Mouse (Mus musculus) lung, postnatal 10 days (tissue): ENCODE measurements around the gene Pld4.
"Not testable (repeated sequence)": the region's sequence is repeated elsewhere in the genome, so short reads cannot be mapped to it uniquely, and the experiment has no call there.

Experiments used
- DNase-seq: peaks from one replicate; pipeline ENCODE4 v3.0.0; 2021

Gene Pld4

DNA sequence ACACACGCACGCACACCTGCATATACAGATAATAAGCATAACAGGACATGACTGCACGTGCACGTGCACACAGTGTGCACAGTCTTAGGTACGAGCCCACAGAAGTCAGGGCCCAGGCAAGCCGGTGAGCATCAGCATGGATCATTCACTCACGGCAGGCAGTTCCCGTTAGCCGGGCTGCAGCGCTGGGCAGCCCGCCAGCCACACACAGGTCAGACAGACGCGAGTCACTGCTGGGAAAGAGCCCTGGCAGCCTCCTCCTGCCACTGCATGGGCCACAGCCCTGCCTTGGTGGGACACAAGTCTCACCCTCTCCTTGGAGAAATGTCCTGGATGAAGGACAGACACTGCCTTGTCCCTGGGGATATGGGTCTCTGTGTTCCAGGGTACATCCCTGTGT lies 43.6 kb downstream of the Pld4 start:
- DNase-seq, result no peak

DNA sequence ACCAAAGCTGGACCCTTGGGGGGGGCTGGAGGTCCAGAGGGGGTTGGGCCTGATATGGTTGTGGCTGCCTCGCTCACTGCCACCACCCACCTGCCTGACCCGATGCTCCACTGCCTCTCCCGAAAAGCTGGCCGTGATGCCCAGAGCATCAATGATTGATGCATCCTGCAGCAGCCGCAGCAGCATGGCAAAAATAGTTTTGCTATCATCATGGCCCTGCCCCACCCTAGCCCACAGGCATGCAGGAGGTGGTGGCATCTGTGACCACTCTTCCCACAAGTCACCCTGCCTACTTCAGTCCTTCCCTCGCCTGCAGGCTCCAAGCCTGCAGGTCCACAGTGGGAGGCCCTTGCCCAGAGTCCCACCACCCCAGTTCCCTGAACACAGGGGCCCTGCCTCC lies 45.6 kb downstream of the Pld4 start:
- no peak for DNase-seq

- no peak for DNase-seq
Observed at GRCm38 (mm10) chr12:112807796-112808195, 47.3 kb downstream of the Pld4 start.

GRCm38 (mm10) chr12:112808212-112808586 lies 47.7 kb downstream of the Pld4 start:
- no peak for DNase-seq

DNA sequence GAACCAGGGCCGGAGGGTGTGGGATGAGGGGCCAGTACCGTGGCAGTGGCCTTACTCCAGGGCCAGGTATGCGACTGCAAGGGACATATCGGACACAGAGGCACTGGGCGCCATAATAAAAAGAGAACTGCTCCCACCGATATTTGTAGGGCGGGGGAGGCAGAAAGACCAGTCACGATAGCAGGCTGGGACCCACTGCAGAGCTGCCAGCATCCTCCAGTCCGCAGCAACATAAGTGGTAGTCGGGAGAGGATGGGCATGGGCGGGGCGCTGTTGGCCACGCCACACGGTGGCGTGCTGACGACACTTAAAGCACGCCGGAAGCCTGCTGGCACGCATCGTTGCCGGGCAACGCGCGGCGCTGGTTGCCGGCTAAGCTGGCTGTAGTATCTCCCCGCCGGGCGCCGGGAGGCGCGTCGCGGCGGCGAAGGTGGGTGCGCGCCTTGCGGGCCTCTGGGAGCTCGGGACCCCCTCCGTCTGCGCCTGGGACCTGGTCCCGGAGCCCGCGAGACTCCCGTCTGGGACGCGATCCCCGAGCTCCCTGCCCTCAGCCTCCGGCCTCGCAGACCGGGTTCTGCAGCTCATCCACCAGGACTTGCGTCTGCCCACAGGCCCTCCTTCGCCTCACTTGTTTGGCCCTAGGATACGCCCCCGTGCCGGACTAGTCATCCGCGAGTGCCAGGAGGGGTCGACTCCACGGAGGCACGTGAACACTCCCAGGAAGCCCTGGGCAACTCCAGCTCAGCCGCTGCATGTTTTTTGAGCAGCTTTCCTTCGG lies 48.3 kb downstream of the Pld4 start, which contains the start of gene Clba1:
Gene Clba1 (plus strand): TSS at position 351 of the 778 bp plus-strand sequence.
- DNase-seq, result peak; percentile 95

DNA sequence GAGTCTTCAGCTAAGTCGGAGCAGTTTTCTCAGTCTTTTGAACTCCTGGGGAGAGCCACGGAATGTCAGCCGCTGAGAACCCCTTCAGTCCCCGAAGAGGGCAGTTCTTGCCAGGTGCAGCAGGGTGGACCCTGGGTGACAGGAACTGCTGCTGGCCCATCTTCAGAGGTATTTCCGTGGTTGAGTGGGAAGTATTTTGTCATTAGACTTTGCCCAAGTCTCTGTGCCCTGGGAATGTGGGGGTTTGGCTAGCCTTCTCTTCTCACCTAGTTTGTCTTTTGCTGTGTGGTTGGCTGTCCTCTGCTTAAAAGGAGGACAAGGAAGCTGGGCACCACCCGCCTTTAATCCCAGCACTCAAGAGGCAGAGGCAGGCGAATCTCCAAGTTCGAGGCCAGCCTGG lies 49.2 kb downstream of the Pld4 start:
- no peak for DNase-seq

DNA sequence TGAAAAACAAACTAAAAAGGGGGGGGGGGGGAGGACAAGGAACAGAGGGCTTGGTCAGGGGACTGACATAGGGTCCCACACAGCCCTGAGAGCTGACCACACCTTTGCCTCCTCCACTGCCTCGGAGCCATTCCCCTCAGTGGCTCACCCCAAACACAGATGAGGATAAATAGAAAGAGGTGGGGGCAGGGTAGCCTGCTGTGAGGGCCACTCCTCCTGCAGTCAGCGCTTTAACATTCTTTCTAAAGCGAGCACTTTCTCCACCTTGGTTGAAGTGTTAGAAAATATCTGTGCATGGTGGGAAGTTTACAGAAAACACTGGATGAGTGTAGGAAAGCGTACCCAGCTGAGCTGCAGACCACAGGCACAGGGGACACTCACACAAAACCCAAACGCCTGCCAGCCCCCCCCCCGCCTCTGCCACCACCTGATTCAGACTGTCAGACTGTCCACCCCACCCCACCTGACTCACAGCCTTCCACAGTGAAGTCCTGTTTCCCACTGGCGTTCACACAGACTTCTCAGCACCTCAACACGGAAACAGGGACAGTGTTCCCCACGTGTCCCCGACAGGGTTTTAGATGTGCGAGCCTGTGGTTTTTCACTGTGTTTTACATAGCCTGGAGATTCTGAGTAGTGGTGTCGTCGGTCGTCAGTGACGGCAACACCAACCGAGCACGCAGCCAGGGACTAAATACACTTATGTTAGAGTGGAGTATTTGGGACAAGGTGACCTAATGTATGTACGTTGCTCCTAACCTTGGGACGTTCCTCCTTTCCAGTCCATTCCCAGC lies 49.8 kb downstream of the Pld4 start:
- no peak for DNase-seq

DNA sequence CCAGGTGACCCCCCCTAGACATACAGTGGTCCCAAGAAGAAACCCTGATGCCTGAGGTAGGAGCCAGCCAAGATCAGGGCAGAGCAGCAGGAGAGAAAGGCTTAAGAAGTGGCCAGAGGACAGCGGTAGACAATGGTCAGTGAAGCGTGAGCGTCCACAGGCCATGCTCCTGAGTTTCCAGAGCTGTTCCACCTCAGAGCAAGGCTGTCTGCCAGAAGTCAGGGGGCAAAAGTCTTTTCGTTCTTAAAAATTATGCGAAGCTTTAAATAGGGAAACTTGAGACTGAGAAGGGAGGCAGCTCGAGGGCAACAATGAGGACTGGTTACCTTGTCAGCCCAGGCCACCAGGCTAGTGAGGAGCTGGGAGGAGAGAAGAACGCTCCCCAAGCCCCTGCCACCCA lies 52.9 kb downstream of the Pld4 start:
- DNase-seq, result no peak

DNA sequence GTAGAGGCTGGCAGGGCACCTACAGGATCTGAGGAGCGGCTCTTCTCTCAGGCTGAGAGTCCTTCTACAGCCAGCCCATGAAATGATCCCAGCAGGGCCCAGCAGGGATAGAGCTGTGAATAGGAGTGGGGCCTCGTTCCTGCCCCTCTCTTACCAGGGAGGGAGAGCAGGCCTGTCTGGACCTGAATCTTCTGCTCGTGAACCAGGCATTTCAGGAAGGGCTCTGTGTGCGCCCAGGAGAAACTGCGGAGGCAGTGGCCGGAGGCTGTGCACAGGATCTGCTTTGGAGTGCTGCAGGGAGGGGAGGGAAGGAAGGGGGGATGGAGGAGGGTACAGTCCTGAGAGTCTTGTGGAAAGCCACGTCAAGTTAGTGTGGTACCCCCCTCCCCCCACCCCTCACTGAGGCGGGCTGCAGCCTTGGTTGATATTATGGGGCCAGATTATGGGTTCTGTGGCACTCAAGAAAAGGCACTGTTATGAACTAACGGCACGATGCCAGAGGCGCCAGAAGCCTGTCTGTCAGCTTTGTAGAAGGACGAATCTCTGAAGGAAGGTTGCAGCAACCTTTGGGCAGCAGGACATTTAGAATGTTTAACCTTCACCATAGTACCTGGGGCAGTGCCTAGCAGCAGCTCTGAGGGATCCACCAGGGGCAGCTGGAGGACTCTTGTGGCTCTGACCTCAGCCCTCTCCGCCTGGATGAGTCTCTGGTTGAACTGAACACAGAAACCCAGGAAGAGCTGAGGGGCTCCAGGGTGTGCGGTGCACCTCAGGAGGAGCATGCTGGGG lies 54.4 kb downstream of the Pld4 start:
- DNase-seq, result no peak

GRCm38 (mm10) chr12:112816294-112816693 lies 55.8 kb downstream of the Pld4 start:
- peak; percentile 69 for DNase-seq

DNA sequence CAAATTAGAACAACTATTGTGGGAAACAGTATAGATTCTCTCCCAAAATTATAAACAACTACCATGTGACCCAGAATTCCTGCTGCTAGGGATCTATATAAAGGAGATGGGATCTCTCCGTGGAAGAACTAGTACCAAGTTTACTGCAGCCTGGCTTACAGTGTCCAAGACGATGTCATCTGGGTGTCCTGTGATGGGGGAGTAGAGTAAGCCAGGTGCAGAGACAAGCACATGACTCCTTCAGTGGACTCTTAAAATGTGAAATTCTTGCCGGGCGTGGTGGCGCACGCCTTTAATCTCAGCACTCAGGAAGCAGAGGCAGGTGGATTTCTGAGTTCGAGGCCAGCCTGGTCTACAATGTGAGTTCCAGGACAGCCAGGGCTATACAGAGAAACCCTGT lies 56.4 kb downstream of the Pld4 start:
- not testable (repeated sequence) for DNase-seq
